Mouse (Mus musculus): Measurements from ENCODE around the gene Golph3l. TPM values are rescaled to one million over a fixed set of nuclear protein-coding genes. Genes with fewer than 3 reads are reported as not detected.
A peak's percentile ranks its signal among the peaks of the same experiment; 100 is the strongest.

The Golph3l gene
- polyA plus RNA-seq, 1 experiment: 15.5 TPM

GRCm38 (mm10) chr3:95668026-95668425 lies 79.3 kb downstream of the Golph3l start:
- Histone ChIP-seq H3K4me3 (ENCODE audit: insufficient read depth, low read length) (no peak overlapping the region), H3K4me1 (ENCODE audit: control insufficient read depth, insufficient read depth, low read length) (peaks cover 8% of the 10 kb centered on the region), H3K27ac (ENCODE audit: insufficient read depth, low read length) (peak overlapping the region; percentile 5)
- TF ChIP-seq CTCF (IDR thresholded peaks at IDR 0.05; ENCODE audit: extremely low read depth, insufficient read depth, low read length): no peak
- TF ChIP-seq POLR2A (IDR thresholded peaks at IDR 0.05; ENCODE audit: extremely low read depth, insufficient read depth, low read length): no peak

Other genes with a start within 250 kb of the Golph3l start
- gene Setdb1, start 231.7 kb upstream of the Golph3l start, polyA plus RNA-seq (2012; rRNA removed): 34.6 and 37.5 TPM in 2 replicates
- gene 4930558C23Rik, start 186.1 kb upstream of the Golph3l start, polyA plus RNA-seq (2012; rRNA removed): not detected in 2 replicates
- gene Arnt, start 154.5 kb upstream of the Golph3l start, polyA plus RNA-seq (2012; rRNA removed): 42.3 and 47.6 TPM in 2 replicates
- gene Ctsk, start 89.7 kb upstream of the Golph3l start, polyA plus RNA-seq (2012; rRNA removed): 5.5 and 6.7 TPM in 2 replicates
- 95.5 and 100 TPM in 2 replicates for gene Ctss, start 62.1 kb upstream of the Golph3l start, polyA plus RNA-seq (2012; rRNA removed)
- not detected in 2 replicates for gene Hormad1, start 29.3 kb upstream of the Golph3l start, polyA plus RNA-seq (2012; rRNA removed)
- 149 and 155 TPM in 2 replicates for gene Ensa, start 36.1 kb downstream of the Golph3l start, polyA plus RNA-seq (2012; rRNA removed)
- 37.7 and 39.5 TPM in 2 replicates for gene Mcl1, start 69.9 kb downstream of the Golph3l start, polyA plus RNA-seq (2012; rRNA removed)
- gene Adamtsl4, start 99.0 kb downstream of the Golph3l start, polyA plus RNA-seq (2012; rRNA removed): 6.0 and 6.4 TPM in 2 replicates
- gene Ecm1, start 150.6 kb downstream of the Golph3l start, polyA plus RNA-seq (2012; rRNA removed): 15.6 and 15.7 TPM in 2 replicates
- gene Tars2, start 171.3 kb downstream of the Golph3l start, polyA plus RNA-seq (2012; rRNA removed): 38.6 and 39.3 TPM in 2 replicates
- gene Rprd2, start 229.9 kb downstream of the Golph3l start, polyA plus RNA-seq (2012; rRNA removed): 21.4 and 22.8 TPM in 2 replicates

Data from cortical plate, adult 2 months (tissue).